Mouse (Mus musculus) gastrocnemius, postnatal 4 days (tissue): ENCODE data around the gene Slc1a1. TPM values are rescaled to one million over a fixed set of nuclear protein-coding genes. Genes with fewer than 3 reads are reported as not detected.

ENCODE experiments used
- DNase-seq, 2 experiments: peaks; one replicate each; pipeline ENCODE4 v3.0.0; 2021 to 2022; ENCODE audit warnings: low spot score in 2 of 2, mixed read lengths in 2 of 2
- total RNA-seq, 2 experiments: library from RNA; stranded (reverse); gene quantifications; 2 replicates each; pipeline ENCODE4 v1.2.3; 2021

The Slc1a1 gene
- total RNA-seq, 2 experiments from 2014 or later, result 0.65 to 0.69 TPM

DNA sequence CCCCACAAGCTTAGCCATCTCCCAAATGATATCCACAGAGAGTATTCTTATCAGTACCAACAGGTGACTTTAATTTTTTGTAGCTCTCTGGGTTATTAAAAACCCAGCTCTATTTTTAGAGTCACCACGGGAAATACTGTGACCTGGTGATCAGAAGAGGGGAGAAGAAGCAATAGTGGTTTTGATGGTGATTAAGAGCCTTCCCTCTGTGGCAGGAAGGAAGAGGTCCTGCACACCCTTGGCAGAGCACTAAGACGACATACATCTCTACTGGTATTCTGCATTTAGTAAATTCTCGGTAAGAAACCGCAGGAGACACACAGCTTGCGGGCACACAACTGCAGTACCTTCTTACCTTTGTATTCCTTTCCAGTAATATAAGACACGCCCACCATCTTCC lies 79.7 kb downstream of the Slc1a1 start:
- no peak for DNase-seq

DNA sequence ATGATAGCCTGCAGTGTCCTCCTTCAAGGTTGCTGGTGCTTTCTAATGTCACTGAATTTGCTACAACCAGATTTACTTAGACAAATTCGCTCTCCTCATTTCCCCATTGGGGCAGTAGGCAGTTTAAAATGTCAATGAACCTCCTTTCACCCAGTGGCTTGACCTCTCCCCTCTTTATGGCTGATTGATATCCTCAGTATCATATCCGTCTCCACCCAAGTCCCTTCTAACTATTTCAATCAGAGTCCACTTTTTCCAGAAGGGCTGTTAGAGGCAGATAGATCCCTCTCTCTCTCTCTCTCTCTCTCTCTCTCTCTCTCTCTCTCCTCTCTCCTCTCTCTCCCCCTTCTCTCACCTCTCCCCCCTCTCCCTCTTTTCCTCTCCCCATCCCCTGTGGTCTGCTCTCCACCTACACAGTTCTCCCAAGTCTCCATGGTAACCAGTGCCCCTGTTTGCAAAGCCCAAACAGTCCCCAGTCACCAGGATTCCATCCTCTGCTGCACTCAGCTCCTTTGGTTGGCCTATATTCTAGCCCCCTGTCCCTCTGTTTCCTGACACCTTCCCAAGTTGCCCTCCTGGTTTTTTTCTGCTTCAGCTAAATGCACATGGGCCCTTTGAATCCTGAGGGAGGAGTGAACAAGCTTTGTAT lies 80.9 kb downstream of the Slc1a1 start:
- DNase-seq, result no peak

- DNase-seq, result no peak
Observed at GRCm38 (mm10) chr19:28916492-28916891, 81.6 kb downstream of the Slc1a1 start.

DNA sequence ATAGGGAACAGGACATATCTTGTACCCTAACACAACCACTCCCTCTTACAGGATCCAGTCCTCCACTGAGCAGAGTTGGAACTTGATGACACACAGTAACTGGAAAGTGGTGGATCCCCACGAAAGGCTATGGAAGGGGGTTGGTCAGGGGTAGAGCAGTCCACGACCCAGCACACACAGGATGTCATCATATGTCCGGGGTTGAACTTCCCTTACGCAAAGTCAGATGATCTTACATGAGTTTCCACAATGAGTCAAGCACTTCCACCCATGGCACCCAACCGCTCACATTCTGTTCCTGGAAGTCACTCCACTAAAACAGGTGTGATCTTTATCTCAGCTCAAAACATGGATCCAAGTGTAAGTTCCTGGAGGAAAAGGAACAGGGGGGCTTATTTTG lies 83.0 kb downstream of the Slc1a1 start:
- DNase-seq, result no peak

DNA sequence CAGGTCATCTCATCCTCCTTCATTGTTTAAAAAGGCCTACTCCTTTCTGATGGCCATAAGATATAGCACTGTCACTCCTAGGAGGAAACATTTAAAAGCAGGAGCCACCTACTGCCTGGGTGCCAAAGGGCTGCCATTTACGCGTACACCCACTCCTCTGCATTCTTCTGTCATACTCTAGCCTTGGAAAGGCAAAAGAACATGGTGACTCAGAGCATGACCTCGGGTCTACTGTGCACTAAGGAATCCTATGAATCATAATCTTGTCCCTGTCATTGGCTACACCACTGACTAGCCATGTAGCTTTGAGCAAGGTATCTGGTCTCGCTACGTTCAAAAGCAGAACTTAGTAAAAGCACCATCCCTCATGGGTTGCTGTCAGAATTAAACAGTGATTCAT lies 91.5 kb downstream of the Slc1a1 start:
- DNase-seq, result no peak

DNA sequence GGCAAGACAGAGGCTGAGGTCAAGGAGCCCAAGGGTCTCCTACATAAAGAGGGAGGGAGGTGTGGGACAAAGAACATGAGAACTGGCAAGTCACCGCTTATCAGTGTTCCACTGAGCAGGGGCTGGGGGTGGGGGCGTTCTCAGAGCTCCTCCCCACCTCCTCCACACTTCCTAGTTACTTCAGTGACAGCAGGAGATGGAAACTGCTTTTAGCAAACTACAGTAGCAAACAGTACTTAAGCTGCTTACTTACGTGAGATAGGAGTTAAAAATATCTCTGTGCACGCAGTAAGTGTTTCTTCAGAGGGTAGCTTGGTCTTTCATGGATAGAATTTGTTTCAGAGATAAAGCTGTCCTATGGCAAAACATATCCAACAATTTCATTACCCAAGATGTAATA lies 92.5 kb downstream of the Slc1a1 start:
- DNase-seq, result no peak

GRCm38 (mm10) chr19:28929034-28929433 lies 94.2 kb downstream of the Slc1a1 start:
- DNase-seq, result no peak

GRCm38 (mm10) chr19:28934897-28935296 lies 100.0 kb downstream of the Slc1a1 start:
- DNase-seq, result no peak

GRCm38 (mm10) chr19:28940135-28940874 lies 105.5 kb downstream of the Slc1a1 start:
- DNase-seq, result no peak

DNA sequence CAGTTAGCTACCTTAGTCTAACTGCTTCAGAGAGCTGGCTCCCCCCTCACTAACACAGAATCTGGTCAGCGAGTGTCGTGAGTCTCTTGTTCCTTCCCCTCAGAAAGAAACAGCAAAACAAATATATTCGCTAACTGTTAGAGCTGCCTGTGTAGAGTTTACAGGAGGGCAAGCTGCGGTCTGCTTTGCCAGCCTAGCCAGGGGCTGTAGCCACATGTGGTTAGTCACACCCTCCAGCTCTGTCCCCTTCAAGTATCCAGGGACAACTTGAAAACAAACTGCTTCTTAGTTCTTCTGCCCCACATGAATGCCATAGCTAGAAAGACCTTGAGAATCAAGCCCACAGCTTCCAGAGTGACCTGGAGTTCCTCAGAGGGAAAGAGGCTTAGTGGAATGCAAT lies 106.4 kb downstream of the Slc1a1 start:
- DNase-seq, result no peak

DNA sequence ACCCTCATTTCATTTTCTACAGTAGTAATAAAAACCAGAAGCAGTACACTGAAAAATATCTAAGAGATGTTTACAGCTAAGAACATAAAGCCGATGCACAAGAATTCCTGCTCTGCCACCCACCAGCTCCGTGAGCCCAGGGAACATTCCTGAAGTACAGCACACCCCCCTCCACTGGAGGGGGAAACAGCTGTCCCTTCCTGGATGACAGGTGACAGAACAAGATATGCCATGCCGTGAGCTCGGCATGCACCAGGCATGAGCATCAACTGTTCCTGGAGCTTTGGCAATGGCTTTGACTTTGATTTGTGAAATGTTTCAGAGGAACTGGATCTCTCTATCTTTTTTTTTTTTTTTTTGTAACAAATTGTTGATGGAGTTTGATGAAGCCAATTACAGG lies 111.9 kb downstream of the Slc1a1 start:
- no peak for DNase-seq

- no peak for DNase-seq
Observed at GRCm38 (mm10) chr19:28947311-28947710, 112.5 kb downstream of the Slc1a1 start.

GRCm38 (mm10) chr19:28951251-28951650 lies 116.4 kb downstream of the Slc1a1 start:
- DNase-seq, result no peak

DNA sequence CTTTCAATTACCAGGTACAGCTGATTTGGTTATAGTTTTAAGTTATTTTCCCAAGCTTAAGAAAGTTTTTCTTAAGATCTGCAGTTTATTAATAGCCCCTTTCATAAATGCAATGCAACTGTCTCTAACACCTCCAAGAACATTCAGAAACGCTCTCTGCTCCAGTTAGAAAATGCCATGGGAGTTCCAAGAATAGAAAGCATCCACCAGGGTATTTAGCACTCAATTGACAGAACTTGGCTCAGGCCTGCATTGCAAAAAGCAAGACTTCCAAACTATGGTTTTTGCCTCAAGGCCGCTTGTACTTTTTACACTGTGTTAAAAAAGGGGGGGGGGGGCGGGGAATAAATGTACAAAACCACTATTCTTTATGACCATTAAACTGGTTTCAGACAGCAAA lies 128.3 kb downstream of the Slc1a1 start:
- no peak for DNase-seq

- no peak for DNase-seq
Observed at GRCm38 (mm10) chr19:28963513-28963841, 128.6 kb downstream of the Slc1a1 start.

Other genes with a start within 250 kb of the Slc1a1 start
- 1 to 10 TPM; 3.6 to 4.7 TPM for gene Glis3, start 155.0 kb upstream of the Slc1a1 start, total RNA-seq
- 1 to 10 TPM; 4.6 to 4.8 TPM for gene Plpp6, start 128.9 kb downstream of the Slc1a1 start, total RNA-seq
- gene 4430402I18Rik, start 132.8 kb downstream of the Slc1a1 start, total RNA-seq, result 1 to 10 TPM; 4.4 to 8.6 TPM
- 10 to 100 TPM; 33.2 to 39.2 TPM for gene Cdc37l1, start 155.3 kb downstream of the Slc1a1 start, total RNA-seq
- 10 to 100 TPM; 70.0 to 71.5 TPM for gene Ak3, start 212.9 kb downstream of the Slc1a1 start, total RNA-seq